Mouse (Mus musculus) brain, adult 2 months (tissue): Measurements from ENCODE around the gene Unc119b.
A peak's percentile ranks its signal among the peaks of the same experiment; 100 is the strongest.
"Not testable (repeated sequence)": the region's sequence is repeated elsewhere in the genome, so short reads cannot be mapped to it uniquely, and the experiment has no call there.

ENCODE experiments used
- DNase-seq: peaks from one replicate; pipeline ENCODE4 v3.0.0; 2011; ENCODE audit warnings: low read depth, low spot score

Gene Unc119b

GRCm38 (mm10) chr5:115139124-115139523 is 4.3 kb upstream of the Unc119b start:
- no peak for DNase-seq

GRCm38 (mm10) chr5:115133358-115134066 is 1.3 kb downstream of the Unc119b start:
- no peak for DNase-seq

- DNase-seq, result no peak
Observed at GRCm38 (mm10) chr5:115132465-115132864, 2.3 kb downstream of the Unc119b start.

GRCm38 (mm10) chr5:115129328-115129727 is 5.4 kb downstream of the Unc119b start:
- no peak for DNase-seq

GRCm38 (mm10) chr5:115127421-115128179 is 7.2 kb downstream of the Unc119b start:
- DNase-seq, result peak; percentile 48

GRCm38 (mm10) chr5:115126578-115127312 is 8.0 kb downstream of the Unc119b start:
- peak; percentile 43 for DNase-seq

GRCm38 (mm10) chr5:115125211-115125871 is 9.4 kb downstream of the Unc119b start:
- DNase-seq, result peak; percentile 95

- no peak for DNase-seq
Observed at GRCm38 (mm10) chr5:115124690-115125089, 10.1 kb downstream of the Unc119b start.

GRCm38 (mm10) chr5:115120978-115121377 is 13.8 kb downstream of the Unc119b start:
- peak; percentile 94 for DNase-seq

- DNase-seq, result peak; percentile 40
Observed at GRCm38 (mm10) chr5:115118961-115119570, 15.7 kb downstream of the Unc119b start, which contains the start of gene Acads. Acads (minus strand) TSS chr5:115119346.

- DNase-seq, result no peak
Observed at GRCm38 (mm10) chr5:115117467-115117866, 17.3 kb downstream of the Unc119b start.

- DNase-seq, result no peak
Observed at GRCm38 (mm10) chr5:115116426-115116825, 18.3 kb downstream of the Unc119b start.

- DNase-seq, result no peak
Observed at GRCm38 (mm10) chr5:115114501-115114900, 20.3 kb downstream of the Unc119b start.

- DNase-seq, result no peak
Observed at GRCm38 (mm10) chr5:115113244-115113643, 21.5 kb downstream of the Unc119b start.

- DNase-seq, result no peak
Observed at GRCm38 (mm10) chr5:115111156-115111555, 23.6 kb downstream of the Unc119b start.

GRCm38 (mm10) chr5:115103253-115103652 is 31.5 kb downstream of the Unc119b start:
- DNase-seq, result not testable (repeated sequence)

- no peak for DNase-seq
Observed at GRCm38 (mm10) chr5:115102231-115102630, 32.5 kb downstream of the Unc119b start.

GRCm38 (mm10) chr5:115100473-115100872 is 34.3 kb downstream of the Unc119b start:
- no peak for DNase-seq

- DNase-seq, result no peak
Observed at GRCm38 (mm10) chr5:115099991-115100390, 34.8 kb downstream of the Unc119b start.

- DNase-seq, result no peak
Observed at GRCm38 (mm10) chr5:115099530-115099929, 35.2 kb downstream of the Unc119b start.

- no peak for DNase-seq
Observed at GRCm38 (mm10) chr5:115098195-115098594, 36.6 kb downstream of the Unc119b start, which contains the start of gene Gm10401. Gm10401 (minus strand) TSS chr5:115098295.
